Mouse (Mus musculus) small intestine, adult 2 months (tissue): ENCODE data around the gene Vps37c. TPM values are rescaled to one million over a fixed set of nuclear protein-coding genes. Genes with fewer than 3 reads are reported as not detected.

Experiments
- H3K27ac ChIP-seq: fragments of 200-500 bp; 2 replicates; pipeline ENCODE4 v1.5.1; 2012; ENCODE audit warnings: low read depth, low read length, control low read depth, inconsistent platforms; ENCODE audit not compliant: insufficient read depth
- H3K27me3 ChIP-seq: fragments of 200-500 bp; 2 replicates; pipeline ENCODE4 v1.6.1; 2012; ENCODE audit warnings: mild to moderate bottlenecking, moderate library complexity, low read length, inconsistent platforms; ENCODE audit not compliant: control insufficient read depth, insufficient read depth
- H3K36me3 ChIP-seq: fragments of 200-500 bp; 2 replicates; pipeline ENCODE4 v1.6.1; 2012; ENCODE audit warnings: mild to moderate bottlenecking, low read length, control low read depth, inconsistent platforms; ENCODE audit not compliant: control insufficient read depth, insufficient read depth
- H3K4me1 ChIP-seq: fragments of 200-500 bp; 2 replicates; pipeline ENCODE4 v1.6.1; 2012; ENCODE audit warnings: low read length, inconsistent platforms, mixed read lengths; ENCODE audit not compliant: control insufficient read depth, insufficient read depth, insufficient read length
- H3K4me3 ChIP-seq: fragments of 200-500 bp; 2 replicates; pipeline ENCODE4 v1.5.1; 2012; ENCODE audit warnings: low read depth, mild to moderate bottlenecking, control low read depth, inconsistent platforms, low read length, moderate library complexity
- CTCF ChIP-seq: fragments of 200-500 bp; IDR thresholded peaks from 2 replicates; pipeline ENCODE4 v1.5.1; 2012; ENCODE audit warnings: low read depth, mild to moderate bottlenecking, control low read depth, inconsistent platforms, low read length, moderate library complexity, mixed read lengths; ENCODE audit not compliant: insufficient replicate concordance, insufficient read length; ENCODE audit errors: extremely low read depth
- POLR2A ChIP-seq: fragments of 200-500 bp; IDR thresholded peaks from 2 replicates; pipeline ENCODE4 v1.6.1; 2012; ENCODE audit warnings: low read depth, mild to moderate bottlenecking, control low read depth, inconsistent platforms, low read length, moderate library complexity
- WGBS: fragments of 180-500 bp; shearing (Covaris S2); methylation state at CpG from one replicate; pipeline ENCODE4 v1.1.7; 2018; 5-methylcytosine and 5-hydroxymethylcytosine counted together
- polyA plus RNA-seq: library from polyadenylated mRNA; depleted of rRNA; stranded (reverse); fragments of >200 nt; gene quantifications from 2 replicates; pipeline ENCODE4 v1.2.3, GENCODE M21; 2012

Gene Vps37c
- polyA plus RNA-seq, 1 experiment = 37.6 TPM

DNA sequence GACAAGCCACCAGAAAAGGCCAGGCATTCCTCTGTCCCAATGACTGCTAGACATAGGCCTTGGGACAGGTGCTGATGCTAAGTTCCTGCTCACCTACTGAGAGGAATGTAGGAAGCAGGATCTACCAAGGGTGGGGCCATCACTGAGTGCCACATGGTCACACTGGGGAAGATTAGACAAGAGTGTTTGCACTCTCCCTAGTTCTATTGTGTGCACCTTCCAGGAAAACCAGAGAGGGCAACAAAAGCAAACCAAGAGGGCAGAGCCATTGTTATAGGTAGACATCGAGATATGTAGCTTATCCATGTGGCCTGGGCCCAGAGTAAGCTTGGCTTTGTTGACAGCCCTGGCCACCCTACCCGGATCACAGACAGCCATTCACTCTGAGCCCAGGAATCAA lies 2.8 kb upstream of the Vps37c start:
- TF ChIP-seq POLR2A (no peak), CTCF (no peak)
- 51% methylated on average over 2 of the region's 2 CpGs for WGBS
- H3K36me3 ChIP-seq = no peaks in the 10 kb centered on the region
- no peaks in the 10 kb centered on the region for H3K27me3 ChIP-seq
- peaks cover 7% of the 10 kb centered on the region; the same call in 1 of the 2 replicates for H3K4me1 ChIP-seq
- H3K4me3 ChIP-seq = no peak overlapping the region
- H3K27ac ChIP-seq = 0 out of 2 replicates have a peak overlapping the region, but pooled peaks have one; percentile 28

DNA sequence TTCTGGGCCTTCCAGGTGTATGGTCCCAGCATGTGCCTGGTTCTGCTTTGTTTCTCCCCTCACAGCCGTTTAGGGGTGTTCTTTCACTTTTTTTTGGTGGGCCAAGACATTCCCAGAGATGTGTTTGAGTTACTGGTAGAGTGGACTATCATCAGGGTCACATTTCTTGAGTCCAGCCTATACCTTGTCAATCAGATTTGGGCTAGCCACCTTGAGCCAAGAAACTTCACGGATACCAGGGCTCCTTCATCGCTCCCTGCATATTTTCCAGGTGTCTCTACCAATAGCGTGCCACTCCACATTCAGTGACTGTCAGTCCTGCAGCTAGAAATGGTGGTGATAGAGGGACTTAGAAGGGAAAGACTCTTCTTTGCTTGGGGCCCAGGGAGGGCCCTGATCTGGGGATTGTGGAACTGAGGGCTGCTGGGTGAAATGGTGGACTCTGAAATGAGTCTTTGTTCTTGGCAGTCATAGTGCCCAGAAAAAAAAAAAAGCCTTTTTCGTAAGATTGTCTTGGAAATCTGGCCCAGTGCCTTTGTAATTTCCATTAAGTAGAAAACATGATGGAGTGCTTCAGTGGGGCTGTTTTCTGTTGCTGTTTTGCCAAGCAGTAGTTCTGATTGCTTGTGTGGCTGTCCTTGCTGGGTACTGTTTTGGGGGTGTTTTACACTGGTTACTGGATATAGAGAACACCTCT lies 1.1 kb downstream of the Vps37c start:
- Histone ChIP-seq H3K36me3 (no peaks in the 10 kb centered on the region), H3K27me3 (no peaks in the 10 kb centered on the region), H3K4me1 (peaks cover 20% of the 10 kb centered on the region; the same call in 1 of the 2 replicates), H3K27ac (peak overlapping the region; percentile 94), H3K4me3 (peak overlapping the region; percentile 77)
- no peak for TF ChIP-seq POLR2A
- no peak for TF ChIP-seq CTCF
- 22% methylated on average over 5 of the region's 5 CpGs for WGBS

DNA sequence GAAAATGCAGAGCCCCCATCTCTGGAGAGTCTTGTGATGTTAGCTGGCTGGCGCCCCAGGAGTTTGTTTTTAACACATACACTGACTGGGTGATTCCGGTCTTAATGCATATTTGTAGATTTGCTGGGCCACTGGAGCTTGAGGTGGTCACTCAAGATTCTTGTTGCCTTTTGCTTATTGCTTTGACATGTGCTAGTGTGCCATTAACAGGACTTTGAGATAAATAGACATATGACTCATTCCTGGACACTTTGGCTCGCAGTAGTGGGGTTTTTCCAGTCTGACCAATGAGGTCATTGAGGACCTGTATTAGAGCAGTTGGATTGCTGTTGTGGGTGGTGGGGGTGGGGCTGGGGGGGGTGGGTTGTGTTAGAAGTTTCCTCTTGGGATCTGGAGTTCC lies 1.8 kb downstream of the Vps37c start:
- TF ChIP-seq CTCF (no peak), POLR2A (no peak)
- H3K27ac ChIP-seq = no peak overlapping the region; the same call in 1 of the 2 replicates
- no peaks in the 10 kb centered on the region for H3K27me3 ChIP-seq
- peaks cover 23% of the 10 kb centered on the region; the same call in 1 of the 2 replicates for H3K4me1 ChIP-seq
- no peak overlapping the region for H3K4me3 ChIP-seq
- 52% methylated on average over 3 of the region's 3 CpGs for WGBS
- H3K36me3 ChIP-seq = no peaks in the 10 kb centered on the region

DNA sequence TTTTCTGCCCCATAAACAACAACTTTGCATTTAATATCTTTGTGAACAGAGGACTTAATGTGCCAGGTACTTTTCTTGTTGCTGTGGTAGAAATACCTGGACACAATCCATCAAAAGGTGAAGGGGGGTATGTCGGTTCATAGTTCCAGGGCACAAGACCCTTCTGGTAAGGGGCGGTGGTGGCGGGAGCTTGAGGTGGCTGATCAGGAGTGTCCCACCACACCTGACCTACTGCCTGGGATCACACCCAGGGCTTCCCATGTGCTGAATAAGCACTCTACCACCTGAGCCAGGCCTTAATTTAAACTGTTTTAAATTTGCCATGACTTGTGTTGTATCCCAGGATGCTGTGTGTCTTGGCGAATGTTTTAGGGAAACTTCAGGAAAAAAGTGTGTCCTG lies 2.6 kb downstream of the Vps37c start:
- H3K27ac ChIP-seq = peak overlapping the region; percentile 60; the same call in 1 of the 2 replicates
- H3K4me1 ChIP-seq = peaks cover 27% of the 10 kb centered on the region
- 94% methylated on average over 4 of the region's 4 CpGs for WGBS
- no peaks in the 10 kb centered on the region for H3K27me3 ChIP-seq
- TF ChIP-seq POLR2A (no peak), CTCF (no peak)
- no peak overlapping the region for H3K4me3 ChIP-seq
- H3K36me3 ChIP-seq = no peaks in the 10 kb centered on the region

DNA sequence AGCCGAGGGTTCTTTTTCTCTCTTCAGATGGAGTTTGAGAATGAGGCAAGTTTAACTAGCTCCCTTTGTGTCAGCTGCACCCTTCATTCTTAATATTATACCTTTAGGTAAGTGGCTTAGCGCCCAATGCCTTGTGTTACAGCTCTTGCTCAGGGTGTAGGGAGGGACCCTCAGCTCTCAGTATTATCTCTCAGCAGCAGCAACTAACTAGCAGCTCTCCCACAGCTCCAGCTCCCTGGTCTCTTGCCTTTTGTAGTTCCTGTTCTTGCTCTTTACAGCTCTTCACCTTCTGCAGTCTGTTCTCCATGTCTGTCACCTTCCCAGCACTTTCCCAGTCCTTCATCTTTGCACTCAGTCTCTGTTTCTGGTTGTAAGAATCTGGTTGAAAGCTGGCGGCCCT lies 3.1 kb downstream of the Vps37c start:
- TF ChIP-seq CTCF (no peak), POLR2A (no peak)
- Histone ChIP-seq H3K36me3 (no peaks in the 10 kb centered on the region), H3K27me3 (no peaks in the 10 kb centered on the region), H3K4me3 (no peak overlapping the region), H3K27ac (peak overlapping the region; percentile 36), H3K4me1 (peaks cover 27% of the 10 kb centered on the region)
- 85% methylated on average over 3 of the region's 3 CpGs for WGBS

DNA sequence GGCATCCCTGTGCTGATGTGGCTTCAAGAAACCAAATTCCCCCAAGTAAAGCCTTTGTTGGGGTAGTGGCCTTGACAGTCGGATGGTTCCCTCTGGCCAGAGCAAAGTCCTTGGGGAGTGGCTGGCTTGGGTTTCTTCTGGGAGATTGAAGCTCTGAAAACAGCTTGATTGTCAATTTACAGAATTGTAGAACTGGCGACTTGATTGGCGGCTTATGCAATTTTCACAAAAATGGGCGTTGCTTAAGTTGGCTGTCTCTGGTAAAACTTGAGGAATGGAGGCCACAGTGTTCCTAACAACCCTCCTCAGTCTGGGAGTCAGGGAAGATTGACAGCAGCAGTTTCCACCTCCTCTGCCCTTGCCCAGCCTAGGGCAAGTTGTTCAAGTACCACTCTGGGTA lies 3.8 kb downstream of the Vps37c start:
- Histone ChIP-seq H3K36me3 (no peaks in the 10 kb centered on the region), H3K4me3 (no peak overlapping the region), H3K27ac (peak overlapping the region; percentile 36), H3K4me1 (peaks cover 30% of the 10 kb centered on the region), H3K27me3 (no peaks in the 10 kb centered on the region)
- TF ChIP-seq CTCF (no peak), POLR2A (no peak)
- 31% methylated on average over 4 of the region's 4 CpGs for WGBS

DNA sequence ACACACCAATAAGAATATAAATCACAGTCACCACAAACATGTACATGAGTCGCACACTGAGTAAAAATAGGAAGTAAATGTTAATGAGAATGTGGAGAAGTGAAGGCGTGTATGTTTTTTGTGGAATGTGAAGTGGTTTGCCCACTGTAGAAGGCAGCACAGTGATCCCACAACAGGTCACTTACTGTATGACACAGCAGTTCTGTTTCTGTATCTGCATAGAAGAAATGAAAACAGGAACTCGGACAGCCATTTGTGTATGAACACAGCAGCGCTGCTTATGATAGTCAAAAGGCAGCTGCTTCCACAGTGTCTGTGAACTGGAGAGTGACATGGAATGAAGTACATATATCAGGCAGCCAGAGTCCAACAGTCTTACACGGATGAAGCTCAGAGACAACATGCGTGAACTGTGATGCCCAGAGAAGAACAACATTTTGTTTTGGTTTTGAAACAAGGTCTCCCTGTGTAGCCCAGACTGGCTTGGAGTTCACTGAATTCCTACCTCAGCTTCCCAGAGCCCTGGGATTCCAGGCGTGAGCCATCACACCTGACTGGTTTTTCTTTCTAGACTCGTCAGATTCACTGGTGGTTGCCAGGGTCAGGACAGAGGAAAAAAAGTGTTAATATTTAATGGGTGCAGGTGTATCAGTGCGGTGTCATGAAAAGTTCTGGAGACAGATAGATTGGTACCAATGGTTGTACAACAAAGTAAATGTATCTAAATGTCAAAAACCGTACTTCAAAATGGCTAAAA lies 5.6 kb downstream of the Vps37c start:
- 81% methylated on average over 10 of the region's 10 CpGs for WGBS
- no peaks in the 10 kb centered on the region for H3K36me3 ChIP-seq
- no peak overlapping the region for H3K4me3 ChIP-seq
- peaks cover 39% of the 10 kb centered on the region for H3K4me1 ChIP-seq
- no peak overlapping the region for H3K27ac ChIP-seq
- no peak for TF ChIP-seq POLR2A
- TF ChIP-seq CTCF = no peak
- H3K27me3 ChIP-seq = no peaks in the 10 kb centered on the region
